Mouse (Mus musculus) lung, postnatal 0 days (tissue): ENCODE measurements around the gene Ap2b1.

Experiments used
- CTCF ChIP-seq: IDR thresholded peaks from 2 replicates; pipeline ENCODE4 v1.5.1; 2016; ENCODE audit warnings: antibody characterized with exemption, mild to moderate bottlenecking
- EP300 ChIP-seq: IDR thresholded peaks from 2 replicates; pipeline ENCODE4 v1.6.1; 2016; ENCODE audit warnings: antibody characterized with exemption, mild to moderate bottlenecking, control low read depth

DNA sequence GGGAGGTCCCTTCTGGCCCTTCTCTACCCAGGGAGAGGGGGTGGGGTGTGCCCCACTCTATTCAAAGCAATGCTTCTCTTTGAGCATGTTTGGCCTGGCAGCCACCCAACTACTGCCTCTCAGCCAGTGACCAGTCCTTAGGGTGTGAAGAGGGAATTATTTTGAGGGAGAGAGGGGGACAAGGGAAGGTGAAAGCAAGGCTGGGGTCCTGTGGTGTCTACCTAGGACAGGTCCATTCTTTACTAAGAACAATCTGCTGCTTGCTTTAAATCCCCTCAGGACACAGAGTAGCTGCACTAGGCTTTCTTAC lies 150.1 kb downstream of the Ap2b1 start:
- TF ChIP-seq CTCF, result no peak
- TF ChIP-seq EP300, result no peak
